Mouse (Mus musculus): Measurements from ENCODE around the gene Mtm1. TPM values are rescaled to one million over a fixed set of nuclear protein-coding genes. Genes with fewer than 3 reads are reported as not detected.

The Mtm1 gene
- 4.6 and 5.4 TPM in 2 replicates for polyA plus RNA-seq (2015; fragmentation: Nextera tagmentation; extraction: Ambion mirVana)

DNA sequence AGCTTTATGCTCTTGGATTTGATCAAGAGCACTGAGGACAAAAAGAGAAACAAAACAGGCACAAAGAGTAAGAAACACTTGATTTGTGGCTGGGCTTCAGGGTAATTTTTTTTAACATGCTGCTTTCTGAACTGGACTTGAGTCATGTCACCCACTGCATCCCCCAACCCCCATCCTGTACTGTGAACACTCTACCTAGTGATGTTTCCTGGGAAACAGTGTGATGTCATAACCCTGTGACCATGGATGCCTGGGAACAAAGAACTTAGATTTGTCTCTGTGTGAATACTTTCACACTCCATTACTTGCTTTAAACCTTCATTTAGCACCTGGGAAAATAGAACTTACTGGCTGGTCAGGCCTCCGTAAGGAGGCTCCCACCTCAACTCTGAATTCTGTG, at the start of gene Mtm1:
Gene Mtm1 (plus strand): TSS at position 301 of the 400 bp plus-strand sequence.

DNA sequence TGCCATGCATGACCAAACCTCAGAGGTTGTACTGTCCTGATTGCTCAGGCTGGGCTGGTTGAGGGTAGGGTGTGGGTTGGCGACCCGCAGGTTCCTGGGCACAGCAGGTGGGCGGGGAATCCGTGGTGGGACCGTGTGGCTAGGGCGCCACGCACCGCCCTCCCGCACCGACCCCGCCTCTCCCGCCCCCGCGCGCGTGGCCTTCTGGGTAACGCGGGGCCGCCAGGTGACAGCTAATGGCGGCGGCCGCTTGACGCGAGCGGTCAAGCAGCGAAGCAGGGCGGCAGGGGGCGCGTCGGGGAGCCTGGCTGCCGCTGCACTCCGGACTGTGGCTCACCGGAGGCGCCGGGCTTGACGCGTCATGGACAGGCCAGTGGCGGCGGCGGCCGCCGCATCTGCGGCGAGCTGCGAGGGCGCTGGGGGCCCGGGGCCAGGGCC, 154.0 kb downstream of the Mtm1 start, which contains the start of gene Mtmr1:
Gene Mtmr1 (plus strand): TSS at position 207 of the 438 bp plus-strand sequence.

Other genes starting within 250 kb of the Mtm1 start
- 2.3 and 2.8 TPM in 2 replicates for gene Mamld1, start 160.5 kb upstream of the Mtm1 start, polyA plus RNA-seq (2015; fragmentation: Nextera tagmentation; extraction: Ambion mirVana)
- 28.8 and 33.3 TPM in 2 replicates for gene Mtmr1, start 154.0 kb downstream of the Mtm1 start, polyA plus RNA-seq (2015; fragmentation: Nextera tagmentation; extraction: Ambion mirVana)